Mouse (Mus musculus): ENCODE measurements around the gene Zfp385c. TPM values are rescaled to one million over a fixed set of nuclear protein-coding genes. Genes with fewer than 3 reads are reported as not detected.
"Not testable (repeated sequence)": the region's sequence is repeated elsewhere in the genome, so short reads cannot be mapped to it uniquely, and the experiment has no call there.

Zfp385c gene
- polyA plus RNA-seq, 1 experiment from 2014 or later, result not detected

- H3K9me3 ChIP-seq (replicated peaks), result no peaks in the 10 kb centered on the region
- H3K36me3 ChIP-seq (replicated peaks), result peaks cover 20% of the 10 kb centered on the region
- H3K27me3 ChIP-seq, result 0 out of 2 replicates have a peak, but pooled peaks cover 7% of the 10 kb centered on the region
- 84% methylated on average over 23 of the region's 23 CpGs for WGBS (ENCODE audit: insufficient replicate concordance)
- no peak overlapping the region for H3K9ac ChIP-seq
- peaks cover 57% of the 10 kb centered on the region for H3K4me1 ChIP-seq (replicated peaks)
- no peak overlapping the region for H3K4me3 ChIP-seq (replicated peaks)
- H3K4me2 ChIP-seq, result 0 out of 2 replicates have a peak overlapping the region, but pooled peaks have one; percentile 36
- H3K27ac ChIP-seq (replicated peaks), result peak overlapping the region; percentile 45
- ATAC-seq (ENCODE audit: insufficient read depth), result no peak
Measured at GRCm38 (mm10) chr11:100625754-100626700, 66.2 kb downstream of the Zfp385c start.

GRCm38 (mm10) chr11:100623867-100624266 is 68.4 kb downstream of the Zfp385c start:
- H3K27me3 ChIP-seq, result no peaks in the 10 kb centered on the region
- no peak for ATAC-seq (ENCODE audit: insufficient read depth)
- peak overlapping the region; percentile 72 for H3K4me2 ChIP-seq
- H3K4me1 ChIP-seq (replicated peaks), result peaks cover 68% of the 10 kb centered on the region
- H3K36me3 ChIP-seq (replicated peaks), result peaks cover 20% of the 10 kb centered on the region
- 46% methylated on average over 5 of the region's 5 CpGs for WGBS (ENCODE audit: insufficient replicate concordance)
- H3K9ac ChIP-seq, result peak overlapping the region; percentile 77; the same call in 1 of the 2 replicates
- no peaks in the 10 kb centered on the region for H3K9me3 ChIP-seq (replicated peaks)
- peak overlapping the region; percentile 89 for H3K4me3 ChIP-seq (replicated peaks)
- peak overlapping the region; percentile 78 for H3K27ac ChIP-seq (replicated peaks)

GRCm38 (mm10) chr11:100622714-100623113 is 69.5 kb downstream of the Zfp385c start:
- H3K27me3 ChIP-seq, result no peaks in the 10 kb centered on the region
- H3K4me3 ChIP-seq (replicated peaks), result peak overlapping the region; percentile 89
- no peaks in the 10 kb centered on the region for H3K9me3 ChIP-seq (replicated peaks)
- under 1% methylated on average over 24 of the region's 24 CpGs for WGBS (ENCODE audit: insufficient replicate concordance)
- peak overlapping the region; percentile 77 for H3K9ac ChIP-seq
- H3K4me1 ChIP-seq (replicated peaks), result peaks cover 70% of the 10 kb centered on the region
- H3K36me3 ChIP-seq (replicated peaks), result peaks cover 20% of the 10 kb centered on the region
- ATAC-seq (ENCODE audit: insufficient read depth), result peak; percentile 76
- peak overlapping the region; percentile 72 for H3K4me2 ChIP-seq
- peak overlapping the region; percentile 78 for H3K27ac ChIP-seq (replicated peaks)

GRCm38 (mm10) chr11:100619982-100620381 is 72.3 kb downstream of the Zfp385c start, which contains the start of gene Dnajc7:
Gene Dnajc7 (minus strand): TSS chr11:100620168.
- WGBS (ENCODE audit: insufficient replicate concordance), result 8% methylated on average over 11 of the region's 11 CpGs
- peaks cover 3% of the 10 kb centered on the region; the same call in 1 of the 2 replicates for H3K36me3 ChIP-seq (replicated peaks)
- H3K4me1 ChIP-seq (replicated peaks), result peaks cover 63% of the 10 kb centered on the region
- peak within 1 kb of the TSS; percentile 92 for H3K4me3 ChIP-seq (replicated peaks)
- peak within 1 kb of the TSS; percentile 85 for H3K9ac ChIP-seq
- H3K27me3 ChIP-seq, result no peaks in the 10 kb centered on the region
- ATAC-seq (ENCODE audit: insufficient read depth), result peak; percentile 3; the same call in 1 of the 2 replicates
- H3K27ac ChIP-seq (replicated peaks), result peak within 1 kb of the TSS; percentile 82
- no peaks in the 10 kb centered on the region for H3K9me3 ChIP-seq (replicated peaks)
- peak within 1 kb of the TSS; percentile 86 for H3K4me2 ChIP-seq

GRCm38 (mm10) chr11:100619485-100619975 is 72.7 kb downstream of the Zfp385c start:
- peak overlapping the region; percentile 85 for H3K9ac ChIP-seq
- H3K36me3 ChIP-seq (replicated peaks), result no peaks in the 10 kb centered on the region
- no peaks in the 10 kb centered on the region for H3K9me3 ChIP-seq (replicated peaks)
- no peaks in the 10 kb centered on the region for H3K27me3 ChIP-seq
- peak overlapping the region; percentile 86 for H3K4me2 ChIP-seq
- H3K4me1 ChIP-seq (replicated peaks), result peaks cover 60% of the 10 kb centered on the region
- ATAC-seq (ENCODE audit: insufficient read depth), result peak; percentile 90
- peak overlapping the region; percentile 92 for H3K4me3 ChIP-seq (replicated peaks)
- H3K27ac ChIP-seq (replicated peaks), result peak overlapping the region; percentile 82
- WGBS (ENCODE audit: insufficient replicate concordance), result under 1% methylated on average over 40 of the region's 40 CpGs

- Histone ChIP-seq H3K9ac (peak within 1 kb of the TSS; percentile 85), H3K9me3 (replicated peaks) (no peaks in the 10 kb centered on the region), H3K27me3 (no peaks in the 10 kb centered on the region), H3K27ac (replicated peaks) (peak within 1 kb of the TSS; percentile 82), H3K4me1 (replicated peaks) (peaks cover 54% of the 10 kb centered on the region), H3K4me3 (replicated peaks) (peak within 1 kb of the TSS; percentile 92), H3K36me3 (replicated peaks) (no peaks in the 10 kb centered on the region), H3K4me2 (peak within 1 kb of the TSS; percentile 86)
- WGBS (ENCODE audit: insufficient replicate concordance), result under 1% methylated on average over 35 of the region's 36 CpGs
- peak; percentile 62 for ATAC-seq (ENCODE audit: insufficient read depth)
Measured at GRCm38 (mm10) chr11:100618761-100619484, 73.3 kb downstream of the Zfp385c start, which contains the start of gene Nkiras2. Gene Nkiras2 (plus strand): TSS chr11:100619244.

- H3K36me3 ChIP-seq (replicated peaks), result no peaks in the 10 kb centered on the region; the same call in 1 of the 2 replicates
- H3K4me3 ChIP-seq (replicated peaks), result peak overlapping the region; percentile 92; the same call in 1 of the 2 replicates
Measured at GRCm38 (mm10) chr11:100617480-100617879, 74.8 kb downstream of the Zfp385c start.

GRCm38 (mm10) chr11:100616836-100617235 is 75.4 kb downstream of the Zfp385c start:
- not testable (repeated sequence) for H3K9ac ChIP-seq; H3K4me2 ChIP-seq; H3K9me3 ChIP-seq (replicated peaks); H3K36me3 ChIP-seq (replicated peaks); H3K27ac ChIP-seq (replicated peaks); H3K4me3 ChIP-seq (replicated peaks); H3K27me3 ChIP-seq; ATAC-seq (ENCODE audit: insufficient read depth)
- peaks cover 40% of the 10 kb centered on the region for H3K4me1 ChIP-seq (replicated peaks)
- 74% methylated on average over 7 of the region's 7 CpGs for WGBS (ENCODE audit: insufficient replicate concordance)

More at GRCm38 (mm10) chr11:100617480-100617879, 74.8 kb downstream of the Zfp385c start:
- Histone ChIP-seq H3K27me3 (no peaks in the 10 kb centered on the region), H3K27ac (replicated peaks) (no peak overlapping the region), H3K9ac (no peak overlapping the region), H3K4me2 (peak overlapping the region; percentile 86; the same call in 1 of the 2 replicates), H3K9me3 (replicated peaks) (no peaks in the 10 kb centered on the region), H3K4me1 (replicated peaks) (peaks cover 45% of the 10 kb centered on the region)
- no peak for ATAC-seq (ENCODE audit: insufficient read depth)
- 79% methylated on average over 4 of the region's 4 CpGs for WGBS (ENCODE audit: insufficient replicate concordance)

GRCm38 (mm10) chr11:100616332-100616731 is 75.9 kb downstream of the Zfp385c start:
- Histone ChIP-seq H3K36me3 (replicated peaks) (no peaks in the 10 kb centered on the region; the same call in 1 of the 2 replicates), H3K4me3 (replicated peaks) (no peak overlapping the region), H3K4me1 (replicated peaks) (peaks cover 40% of the 10 kb centered on the region), H3K4me2 (no peak overlapping the region), H3K9me3 (replicated peaks) (no peaks in the 10 kb centered on the region), H3K27me3 (no peaks in the 10 kb centered on the region), H3K27ac (replicated peaks) (no peak overlapping the region), H3K9ac (no peak overlapping the region)
- WGBS (ENCODE audit: insufficient replicate concordance), result 81% methylated on average over 5 of the region's 5 CpGs
- no peak for ATAC-seq (ENCODE audit: insufficient read depth)

- H3K27me3 ChIP-seq, result no peaks in the 10 kb centered on the region
- peaks cover 30% of the 10 kb centered on the region for H3K4me1 ChIP-seq (replicated peaks)
- H3K36me3 ChIP-seq (replicated peaks), result peaks cover 4% of the 10 kb centered on the region; the same call in 1 of the 2 replicates
- no peak overlapping the region for H3K4me3 ChIP-seq (replicated peaks)
- WGBS (ENCODE audit: insufficient replicate concordance), result 82% methylated on average over 3 of the region's 3 CpGs
- no peak overlapping the region for H3K4me2 ChIP-seq
- ATAC-seq (ENCODE audit: insufficient read depth), result no peak
- H3K9ac ChIP-seq, result no peak overlapping the region
- H3K27ac ChIP-seq (replicated peaks), result no peak overlapping the region
- no peaks in the 10 kb centered on the region for H3K9me3 ChIP-seq (replicated peaks)
Measured at GRCm38 (mm10) chr11:100613241-100613640, 79.0 kb downstream of the Zfp385c start.
